Mouse (Mus musculus) stomach, embryonic 16.5 days (tissue): ENCODE results near the gene Tbata. TPM values are rescaled to one million over a fixed set of nuclear protein-coding genes. Genes with fewer than 3 reads are reported as not detected.

Source experiments
- ATAC-seq: fragments of 200-750 bp; cut with Nextera tagmentation; 2 replicates; pipeline ENCODE4 v1.8.0; 2017; ENCODE audit warnings: moderate number of reproducible peaks, moderate TSS enrichment; ENCODE audit not compliant: insufficient read depth, low FRiP score
- H3K27ac ChIP-seq: fragments of 300-500 bp; sonication (generic); 2 replicates; pipeline ENCODE4 v1.5.1; 2014; ENCODE audit warnings: low read length
- H3K27me3 ChIP-seq: fragments of 300-500 bp; sonication (generic); 2 replicates; pipeline ENCODE4 v1.6.1; 2014; ENCODE audit warnings: low read length, control low read depth, mixed read lengths; ENCODE audit not compliant: control insufficient read depth, insufficient read depth
- H3K36me3 ChIP-seq: fragments of 300-500 bp; sonication (generic); 2 replicates; pipeline ENCODE4 v1.6.1; 2014; ENCODE audit warnings: low read length; ENCODE audit not compliant: control insufficient read depth, insufficient read depth
- H3K4me1 ChIP-seq: fragments of 300-500 bp; sonication (generic); 2 replicates; pipeline ENCODE4 v1.6.1; 2014; ENCODE audit warnings: low read length, control low read depth, mixed read lengths; ENCODE audit not compliant: control insufficient read depth, insufficient read depth
- H3K4me2 ChIP-seq: fragments of 300-500 bp; sonication (generic); 2 replicates; pipeline ENCODE4 v1.6.1; 2014; ENCODE audit warnings: low read depth, low read length, mixed read lengths
- H3K4me3 ChIP-seq: fragments of 300-500 bp; sonication (generic); replicated peaks from 2 replicates; pipeline ENCODE4 v1.5.1; 2014; ENCODE audit warnings: mild to moderate bottlenecking, low read length
- H3K9ac ChIP-seq: fragments of 300-500 bp; sonication (generic); 2 replicates; pipeline ENCODE4 v1.6.1; 2014; ENCODE audit warnings: low read length
- H3K9me3 ChIP-seq: fragments of 300-500 bp; sonication (generic); replicated peaks from 2 replicates; pipeline ENCODE4 v1.6.1; 2016; ENCODE audit warnings: low read length, control low read depth; ENCODE audit not compliant: control insufficient read depth
- WGBS: fragments of 180-500 bp; shearing (Covaris S2); extraction: QIAGEN DNeasy Blood & Tissue Kit; methylation state at CpG from one replicate; pipeline ENCODE4 v1.1.7; 2014; 5-methylcytosine and 5-hydroxymethylcytosine counted together
- microRNA-seq: library from miRNA; unstranded; fragments of <30 nt; microRNA quantifications from one replicate; pipeline ENCODE4, GENCODE M21; 2016
- polyA plus RNA-seq: library from polyadenylated mRNA; unstranded; fragments of >200 nt; fragmentation: Nextera tagmentation; extraction: Ambion mirVana; gene quantifications from 2 replicates; pipeline ENCODE4 v1.2.1, GENCODE M21; 2015

Tbata gene
- polyA plus RNA-seq, 1 experiment from 2014 or later = not detected

DNA sequence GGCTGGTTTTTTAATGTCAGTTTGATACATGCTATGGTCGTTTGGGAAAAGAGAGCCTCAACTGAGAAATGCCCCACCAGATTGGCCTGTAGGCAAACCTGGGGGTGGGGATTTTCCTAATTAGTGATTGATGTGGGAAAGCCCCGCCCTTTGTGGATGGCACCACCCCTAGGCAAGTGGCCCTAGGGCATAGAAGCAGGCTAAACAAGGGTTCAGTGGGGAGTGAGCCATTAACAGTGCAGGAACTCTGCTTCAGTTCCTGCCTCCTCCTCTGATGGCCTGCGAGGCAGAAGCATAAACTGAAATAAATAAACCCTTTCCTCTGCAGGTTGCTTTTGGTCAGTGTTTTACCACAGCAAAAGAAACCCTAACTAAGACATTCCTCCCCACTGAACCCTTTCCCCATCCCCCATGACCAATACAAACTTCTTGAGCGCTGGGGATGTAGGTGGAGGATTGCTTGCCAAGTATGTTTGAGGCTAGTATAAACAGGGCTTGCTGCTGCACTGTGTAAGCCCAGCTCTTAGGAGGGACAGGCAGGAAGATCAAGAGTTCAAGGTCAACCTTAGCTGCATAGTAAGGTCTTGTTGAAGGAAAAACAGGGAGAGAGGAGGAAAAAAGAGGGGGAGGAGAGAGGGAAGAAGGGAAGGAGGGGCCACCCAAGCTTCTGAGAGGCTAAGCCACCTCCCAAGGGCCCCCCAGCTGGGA lies 65.1 kb downstream of the Tbata start:
- Histone ChIP-seq H3K4me1 (peaks cover 21% of the 10 kb centered on the region), H3K4me3 (no peak overlapping the region), H3K4me2 (no peak overlapping the region), H3K9ac (no peak overlapping the region), H3K27ac (no peak overlapping the region), H3K9me3 (0 out of 2 replicates have a peak, but pooled peaks cover 5% of the 10 kb centered on the region), H3K27me3 (no peaks in the 10 kb centered on the region), H3K36me3 (no peaks in the 10 kb centered on the region)
- ATAC-seq = no peak
- 47% methylated on average over 4 of the region's 4 CpGs for WGBS

- H3K9me3 ChIP-seq = 0 out of 2 replicates have a peak, but pooled peaks cover 5% of the 10 kb centered on the region
- no peak overlapping the region for H3K4me3 ChIP-seq
- no peaks in the 10 kb centered on the region for H3K36me3 ChIP-seq
- peaks cover 21% of the 10 kb centered on the region for H3K4me1 ChIP-seq
- 74% methylated on average over 6 of the region's 6 CpGs for WGBS
- no peak overlapping the region for H3K9ac ChIP-seq
- no peaks in the 10 kb centered on the region for H3K27me3 ChIP-seq
- no peak for ATAC-seq
- H3K4me2 ChIP-seq = no peak overlapping the region
- no peak overlapping the region for H3K27ac ChIP-seq
Measured at GRCm38 (mm10) chr10:61237391-61237785, 65.6 kb downstream of the Tbata start.

Small RNA genes within 50 kb of the gene (microRNA-seq; reads per million reads assigned to microRNA genes)
- gene Gm44308 = not detected

Other genes starting within 250 kb of the Tbata start
- 123 and 124 TPM in 2 replicates for gene Pcbd1, start 82.6 kb upstream of the Tbata start, polyA plus RNA-seq
- 52.8 and 52.9 TPM in 2 replicates for gene Sgpl1, start 24.3 kb upstream of the Tbata start, polyA plus RNA-seq
- 1.6 and 1.8 TPM in 2 replicates for gene Adamts14, start 101.5 kb downstream of the Tbata start, polyA plus RNA-seq
- gene Prf1, start 125.9 kb downstream of the Tbata start, polyA plus RNA-seq = not detected in 2 replicates
- gene Pald1, start 211.6 kb downstream of the Tbata start, polyA plus RNA-seq = 17.0 and 18.1 TPM in 2 replicates
- gene Nodal, start 246.0 kb downstream of the Tbata start, polyA plus RNA-seq = 0.21 and 0.31 TPM in 2 replicates